Mouse (Mus musculus): ENCODE results near the gene Gm20870. TPM values are rescaled to one million over a fixed set of nuclear protein-coding genes. Genes with fewer than 3 reads are reported as not detected.
"Not testable (repeated sequence)": the region's sequence is repeated elsewhere in the genome, so short reads cannot be mapped to it uniquely, and the experiment has no call there.

Gene Gm20870
- total RNA-seq (2022): not detected

GRCm38 (mm10) chrY:71691743-71692142 is at the start of gene Gm20870:
TSS of gene Gm20870 (plus strand) at chrY:71692043.
- DNase-seq (ENCODE audit: low spot score): not testable (repeated sequence)

Other genes with a start within 250 kb of the Gm20870 start
- not detected for gene Gm20869, start 222.6 kb upstream of the Gm20870 start, total RNA-seq (2022)

All from heart, adult 8-10 months (tissue).